Mouse (Mus musculus) midbrain, embryonic 12.5 days (tissue): ENCODE results near the gene Tgfbr2. TPM values are rescaled to one million over a fixed set of nuclear protein-coding genes. Genes with fewer than 3 reads are reported as not detected.
"Not testable (repeated sequence)": the region's sequence is repeated elsewhere in the genome, so short reads cannot be mapped to it uniquely, and the experiment has no call there.

ENCODE experiments used
- ATAC-seq: fragments of 200-750 bp; cut with Nextera tagmentation; 2 replicates; pipeline ENCODE4 v1.8.0; 2017; ENCODE audit warnings: low read depth, moderate TSS enrichment, moderate library complexity; ENCODE audit not compliant: low FRiP score
- H3K27ac ChIP-seq: fragments of 300-500 bp; sonication (generic); replicated peaks from 2 replicates; pipeline ENCODE4 v1.5.1; 2016; ENCODE audit warnings: mild to moderate bottlenecking
- H3K27me3 ChIP-seq: fragments of 300-500 bp; sonication (generic); 2 replicates; pipeline ENCODE4 v1.6.1; 2016; ENCODE audit warnings: mild to moderate bottlenecking
- H3K36me3 ChIP-seq: fragments of 300-500 bp; sonication (generic); 2 replicates; pipeline ENCODE4 v1.6.1; 2016
- H3K4me1 ChIP-seq: fragments of 300-500 bp; sonication (generic); 2 replicates; pipeline ENCODE4 v1.6.1; 2016
- H3K4me2 ChIP-seq: fragments of 300-500 bp; sonication (generic); replicated peaks from 2 replicates; pipeline ENCODE4 v1.6.1; 2016; ENCODE audit warnings: mild to moderate bottlenecking, moderate library complexity
- H3K4me3 ChIP-seq: fragments of 300-500 bp; sonication (generic); 2 replicates; pipeline ENCODE4 v1.5.1; 2016; ENCODE audit warnings: mild to moderate bottlenecking
- H3K9ac ChIP-seq: fragments of 300-500 bp; sonication (generic); replicated peaks from 2 replicates; pipeline ENCODE4 v1.6.1; 2016; ENCODE audit warnings: mild to moderate bottlenecking, moderate library complexity
- H3K9me3 ChIP-seq: fragments of 300-500 bp; sonication (generic); 2 replicates; pipeline ENCODE4 v1.6.1; 2016; ENCODE audit warnings: mild to moderate bottlenecking
- WGBS: fragments of 180-500 bp; shearing (Covaris S2); methylation state at CpG from one replicate; pipeline ENCODE4 v1.1.7; 2016; 5-methylcytosine and 5-hydroxymethylcytosine counted together
- polyA plus RNA-seq: library from polyadenylated mRNA; unstranded; fragments of >200 nt; fragmentation: Nextera tagmentation; extraction: Ambion mirVana; gene quantifications from 2 replicates; pipeline ENCODE4 v1.2.1, GENCODE M21; 2016

Tgfbr2 gene
- polyA plus RNA-seq, 1 experiment from 2014 or later, result 14.1 TPM

- H3K4me2 ChIP-seq, result no peak overlapping the region
- 92% methylated on average over 5 of the region's 5 CpGs for WGBS
- H3K9me3 ChIP-seq, result no peaks in the 10 kb centered on the region
- no peak overlapping the region for H3K27ac ChIP-seq
- H3K4me1 ChIP-seq, result no peaks in the 10 kb centered on the region
- H3K36me3 ChIP-seq, result no peaks in the 10 kb centered on the region
- no peak overlapping the region for H3K4me3 ChIP-seq
- ATAC-seq, result no peak
- H3K27me3 ChIP-seq, result no peaks in the 10 kb centered on the region
- H3K9ac ChIP-seq, result no peak overlapping the region
Measured at GRCm38 (mm10) chr9:116083300-116083699, 91.9 kb downstream of the Tgfbr2 start.

- no peak overlapping the region for H3K9ac ChIP-seq
- H3K4me3 ChIP-seq, result no peak overlapping the region
- H3K9me3 ChIP-seq, result no peaks in the 10 kb centered on the region
- WGBS, result 88% methylated on average over 4 of the region's 4 CpGs
- H3K36me3 ChIP-seq, result no peaks in the 10 kb centered on the region
- no peaks in the 10 kb centered on the region for H3K4me1 ChIP-seq
- no peak overlapping the region for H3K27ac ChIP-seq
- ATAC-seq, result no peak
- no peaks in the 10 kb centered on the region for H3K27me3 ChIP-seq
- H3K4me2 ChIP-seq, result no peak overlapping the region
Measured at GRCm38 (mm10) chr9:116081781-116082180, 93.4 kb downstream of the Tgfbr2 start.

- ATAC-seq, result no peak
- no peaks in the 10 kb centered on the region for H3K36me3 ChIP-seq
- no peak overlapping the region for H3K27ac ChIP-seq
- no peaks in the 10 kb centered on the region for H3K4me1 ChIP-seq
- H3K9me3 ChIP-seq, result no peaks in the 10 kb centered on the region
- H3K4me2 ChIP-seq, result no peak overlapping the region
- H3K27me3 ChIP-seq, result no peaks in the 10 kb centered on the region
- H3K4me3 ChIP-seq, result no peak overlapping the region
- no peak overlapping the region for H3K9ac ChIP-seq
- 91% methylated on average over 2 of the region's 2 CpGs for WGBS
Measured at GRCm38 (mm10) chr9:116077419-116077818, 97.7 kb downstream of the Tgfbr2 start.

- WGBS, result 82% methylated on average over 2 of the region's 2 CpGs
- Histone ChIP-seq H3K36me3 (no peaks in the 10 kb centered on the region), H3K9me3 (no peaks in the 10 kb centered on the region), H3K9ac (no peak overlapping the region), H3K4me2 (no peak overlapping the region), H3K4me3 (no peak overlapping the region), H3K27ac (no peak overlapping the region), H3K4me1 (no peaks in the 10 kb centered on the region), H3K27me3 (no peaks in the 10 kb centered on the region)
- ATAC-seq, result no peak
Measured at GRCm38 (mm10) chr9:116076946-116077345, 98.2 kb downstream of the Tgfbr2 start.

GRCm38 (mm10) chr9:116076163-116076562, 99.0 kb downstream of the Tgfbr2 start:
- no peak overlapping the region for H3K9ac ChIP-seq
- ATAC-seq, result no peak
- H3K36me3 ChIP-seq, result no peaks in the 10 kb centered on the region
- no peak overlapping the region for H3K27ac ChIP-seq
- 79% methylated on average over 4 of the region's 4 CpGs for WGBS
- H3K4me1 ChIP-seq, result no peaks in the 10 kb centered on the region
- H3K27me3 ChIP-seq, result no peaks in the 10 kb centered on the region
- H3K9me3 ChIP-seq, result no peaks in the 10 kb centered on the region
- no peak overlapping the region for H3K4me3 ChIP-seq
- no peak overlapping the region for H3K4me2 ChIP-seq

- not testable (repeated sequence) for H3K4me2 ChIP-seq, H3K4me3 ChIP-seq, H3K9ac ChIP-seq, H3K27ac ChIP-seq, ATAC-seq, H3K4me1 ChIP-seq, H3K36me3 ChIP-seq, H3K9me3 ChIP-seq, H3K27me3 ChIP-seq
- 100% methylated on average over 1 of the region's 1 CpGs for WGBS
Measured at GRCm38 (mm10) chr9:116071561-116071960, 103.6 kb downstream of the Tgfbr2 start.

- H3K4me3 ChIP-seq, result no peak overlapping the region
- H3K4me2 ChIP-seq, result no peak overlapping the region
- no peak overlapping the region for H3K9ac ChIP-seq
- no peak overlapping the region for H3K27ac ChIP-seq
- 93% methylated on average over 17 of the region's 17 CpGs for WGBS
- H3K4me1 ChIP-seq, result no peaks in the 10 kb centered on the region
- no peak for ATAC-seq
- H3K36me3 ChIP-seq, result no peaks in the 10 kb centered on the region
- no peaks in the 10 kb centered on the region for H3K9me3 ChIP-seq
- no peaks in the 10 kb centered on the region for H3K27me3 ChIP-seq
Measured at GRCm38 (mm10) chr9:116064774-116065173, 110.4 kb downstream of the Tgfbr2 start.

GRCm38 (mm10) chr9:116060691-116061090, 114.5 kb downstream of the Tgfbr2 start:
- WGBS, result 14% methylated on average over 4 of the region's 4 CpGs
- H3K4me1 ChIP-seq, result 0 out of 2 replicates have a peak, but pooled peaks cover 4% of the 10 kb centered on the region
- no peak overlapping the region for H3K27ac ChIP-seq
- no peak overlapping the region for H3K9ac ChIP-seq
- no peaks in the 10 kb centered on the region for H3K9me3 ChIP-seq
- no peaks in the 10 kb centered on the region for H3K27me3 ChIP-seq
- no peak for ATAC-seq
- H3K4me3 ChIP-seq, result no peak overlapping the region
- H3K36me3 ChIP-seq, result no peaks in the 10 kb centered on the region
- H3K4me2 ChIP-seq, result no peak overlapping the region

GRCm38 (mm10) chr9:116059156-116059555, 116.0 kb downstream of the Tgfbr2 start:
- Histone ChIP-seq H3K4me3 (no peak overlapping the region), H3K9me3 (no peaks in the 10 kb centered on the region), H3K4me2 (no peak overlapping the region), H3K27me3 (no peaks in the 10 kb centered on the region), H3K27ac (no peak overlapping the region), H3K4me1 (0 out of 2 replicates have a peak, but pooled peaks cover 4% of the 10 kb centered on the region), H3K36me3 (no peaks in the 10 kb centered on the region), H3K9ac (no peak overlapping the region)
- WGBS, result 69% methylated on average over 4 of the region's 4 CpGs
- peak; percentile 34; the same call in 1 of the 2 replicates for ATAC-seq

- Histone ChIP-seq H3K27me3 (no peaks in the 10 kb centered on the region), H3K36me3 (no peaks in the 10 kb centered on the region), H3K4me3 (no peak overlapping the region), H3K9ac (no peak overlapping the region), H3K4me2 (no peak overlapping the region), H3K9me3 (no peaks in the 10 kb centered on the region), H3K27ac (no peak overlapping the region), H3K4me1 (0 out of 2 replicates have a peak, but pooled peaks cover 4% of the 10 kb centered on the region)
- no peak for ATAC-seq
- 92% methylated on average over 4 of the region's 4 CpGs for WGBS
Measured at GRCm38 (mm10) chr9:116058475-116058874, 116.7 kb downstream of the Tgfbr2 start.

- no peaks in the 10 kb centered on the region for H3K36me3 ChIP-seq
- no peak for ATAC-seq
- no peaks in the 10 kb centered on the region for H3K9me3 ChIP-seq
- H3K4me1 ChIP-seq, result 0 out of 2 replicates have a peak, but pooled peaks cover under 1% of the 10 kb centered on the region
- 87% methylated on average over 8 of the region's 8 CpGs for WGBS
- H3K27ac ChIP-seq, result no peak overlapping the region
- H3K27me3 ChIP-seq, result no peaks in the 10 kb centered on the region
- H3K9ac ChIP-seq, result no peak overlapping the region
- no peak overlapping the region for H3K4me2 ChIP-seq
- H3K4me3 ChIP-seq, result no peak overlapping the region
Measured at GRCm38 (mm10) chr9:116053976-116054375, 121.2 kb downstream of the Tgfbr2 start.

GRCm38 (mm10) chr9:116049985-116050384, 125.2 kb downstream of the Tgfbr2 start:
- H3K27ac ChIP-seq, result no peak overlapping the region
- no peaks in the 10 kb centered on the region for H3K9me3 ChIP-seq
- no peaks in the 10 kb centered on the region for H3K36me3 ChIP-seq
- H3K27me3 ChIP-seq, result no peaks in the 10 kb centered on the region
- 81% methylated on average over 1 of the region's 1 CpGs for WGBS
- no peak overlapping the region for H3K4me3 ChIP-seq
- H3K4me2 ChIP-seq, result no peak overlapping the region
- H3K9ac ChIP-seq, result no peak overlapping the region
- no peak for ATAC-seq
- no peaks in the 10 kb centered on the region for H3K4me1 ChIP-seq

- Histone ChIP-seq H3K27me3 (no peaks in the 10 kb centered on the region), H3K4me3 (no peak overlapping the region), H3K4me2 (no peak overlapping the region), H3K9ac (no peak overlapping the region), H3K4me1 (no peaks in the 10 kb centered on the region), H3K36me3 (no peaks in the 10 kb centered on the region), H3K9me3 (no peaks in the 10 kb centered on the region), H3K27ac (no peak overlapping the region)
- 0 out of 2 replicates have a peak, but pooled peaks have one; percentile 38 for ATAC-seq
- WGBS, result 15% methylated on average over 3 of the region's 3 CpGs
Measured at GRCm38 (mm10) chr9:116041787-116042186, 133.4 kb downstream of the Tgfbr2 start.
